Mouse (Mus musculus) kidney, adult 2 months (tissue): ENCODE data around the gene Tns4.

Experiments used
- CTCF ChIP-seq: fragments of 200-500 bp; conservative IDR thresholded peaks from 2 replicates; pipeline ENCODE4 v1.5.1; 2011; ENCODE audit warnings: low read depth, mild to moderate bottlenecking, control low read depth, low read length, moderate library complexity, mixed read lengths; ENCODE audit not compliant: insufficient read depth, insufficient read length
- POLR2A ChIP-seq: fragments of 200-500 bp; IDR thresholded peaks from one replicate; pipeline ENCODE4 v1.6.1; 2011; ENCODE audit warnings: low read depth, low read length, control low read depth

GRCm38 (mm10) chr11:99083516-99083915, 5.6 kb downstream of the Tns4 start:
- TF ChIP-seq CTCF (no peak), POLR2A (no peak)
